Mouse (Mus musculus) left cerebral cortex, adult 9 months (tissue): ENCODE measurements around the gene Klk15.
"Not testable (repeated sequence)": the region's sequence is repeated elsewhere in the genome, so short reads cannot be mapped to it uniquely, and the experiment has no call there.

ENCODE experiments used
- DNase-seq, 2 experiments: peaks; one replicate each; pipeline ENCODE4 v3.0.0; 2022; ENCODE audit warnings: low spot score in 2 of 2

Gene Klk15

GRCm38 (mm10) chr7:43933440-43933839, at the start of gene Klk15:
TSS of gene Klk15 (plus strand) at chr7:43933740.
- DNase-seq, result no peak

- no peak for DNase-seq
Measured at GRCm38 (mm10) chr7:43891365-43891764, 42.2 kb upstream of the Klk15 start.

- no peak for DNase-seq
Measured at GRCm38 (mm10) chr7:43891788-43892187, 41.8 kb upstream of the Klk15 start.

- peak; percentile 40 to 93 for DNase-seq
Measured at GRCm38 (mm10) chr7:43894836-43895235, 38.7 kb upstream of the Klk15 start.

GRCm38 (mm10) chr7:43914821-43915220, 18.7 kb upstream of the Klk15 start:
- DNase-seq, result no peak

- DNase-seq, result no peak
Measured at GRCm38 (mm10) chr7:43918426-43918825, 15.1 kb upstream of the Klk15 start.

GRCm38 (mm10) chr7:43918871-43919270, 14.7 kb upstream of the Klk15 start:
- DNase-seq, result no peak

GRCm38 (mm10) chr7:43919559-43920451, 13.7 kb upstream of the Klk15 start:
- DNase-seq, result peak; percentile 7 to 62

- no peak for DNase-seq
Measured at GRCm38 (mm10) chr7:43920582-43920981, 13.0 kb upstream of the Klk15 start.

GRCm38 (mm10) chr7:43921087-43921486, 12.5 kb upstream of the Klk15 start:
- DNase-seq, result no peak

GRCm38 (mm10) chr7:43921941-43922340, 11.6 kb upstream of the Klk15 start:
- no peak for DNase-seq

- no peak for DNase-seq
Measured at GRCm38 (mm10) chr7:43925985-43926384, 7.6 kb upstream of the Klk15 start.

GRCm38 (mm10) chr7:43928521-43928920, 5.0 kb upstream of the Klk15 start:
- no peak for DNase-seq

- DNase-seq, result no peak
Measured at GRCm38 (mm10) chr7:43932337-43932736, 1.2 kb upstream of the Klk15 start.

GRCm38 (mm10) chr7:43934747-43935146, 1.2 kb downstream of the Klk15 start:
- DNase-seq, result no peak

GRCm38 (mm10) chr7:43936551-43936950, 3.0 kb downstream of the Klk15 start:
- no peak for DNase-seq

GRCm38 (mm10) chr7:43942293-43942692, 8.8 kb downstream of the Klk15 start:
- DNase-seq, result not testable (repeated sequence)

- no peak for DNase-seq
Measured at GRCm38 (mm10) chr7:43944727-43945264, 11.3 kb downstream of the Klk15 start.

GRCm38 (mm10) chr7:43950364-43950763, 16.8 kb downstream of the Klk15 start, which contains the start of gene Klk1b8:
TSS of gene Klk1b8 (plus strand) at chr7:43950664.
- no peak for DNase-seq

- peak in 1 of 2 experiments; percentile 37 for DNase-seq
Measured at GRCm38 (mm10) chr7:43952703-43953102, 19.2 kb downstream of the Klk15 start.

GRCm38 (mm10) chr7:43966451-43966850, 32.9 kb downstream of the Klk15 start, which contains the start of gene Klk1b1:
TSS of gene Klk1b1 (plus strand) at chr7:43966751.
- no peak for DNase-seq

GRCm38 (mm10) chr7:43967058-43967457, 33.5 kb downstream of the Klk15 start:
- no peak for DNase-seq

GRCm38 (mm10) chr7:43967612-43968011, 34.1 kb downstream of the Klk15 start:
- DNase-seq, result no peak
